Mouse (Mus musculus) right cerebral cortex, postnatal 4 days (tissue): ENCODE data around the gene Fah.

Experiments
- DNase-seq: peaks from one replicate; pipeline ENCODE4 v3.0.0-alpha.2; 2022

Fah gene

DNA sequence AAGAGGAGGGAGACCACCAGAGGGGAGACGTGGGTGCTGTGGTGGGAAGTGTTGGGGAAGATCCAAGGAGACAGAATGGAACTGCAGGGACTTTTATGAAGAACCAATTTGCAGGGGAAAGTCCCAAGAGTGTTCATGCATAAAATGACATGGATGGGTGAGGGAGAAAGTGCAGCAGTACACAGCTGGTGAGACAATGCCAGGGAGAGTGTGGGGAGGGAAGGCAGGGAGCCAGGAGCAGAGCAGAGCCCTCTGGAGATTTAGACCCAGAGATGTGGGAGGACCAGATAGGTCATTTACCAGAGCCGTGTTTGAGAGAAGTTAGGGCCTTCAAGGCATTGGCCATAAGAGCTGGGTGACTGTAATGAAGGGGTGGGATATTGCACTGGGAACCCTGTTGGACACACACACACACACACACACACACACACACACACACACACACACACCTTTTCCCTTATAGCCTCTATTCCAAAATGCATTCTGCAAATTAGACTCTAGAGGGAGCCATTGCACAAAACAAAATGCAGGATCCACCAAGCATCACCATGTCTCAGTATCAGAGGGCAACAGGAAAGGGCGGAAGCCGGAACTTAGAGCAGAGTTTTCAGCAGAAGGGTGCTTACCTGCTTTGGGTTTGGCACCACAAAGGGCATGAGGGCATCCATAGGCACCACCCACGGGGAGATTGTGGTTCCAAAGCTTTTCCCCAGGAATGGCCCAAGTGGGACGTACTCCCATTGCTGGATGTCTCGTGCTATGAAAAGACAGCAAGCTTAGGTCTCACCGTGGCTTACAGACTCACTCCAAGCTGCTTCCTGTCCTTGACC is 12.2 kb downstream of the Fah start:
- peak; percentile 16 for DNase-seq

DNA sequence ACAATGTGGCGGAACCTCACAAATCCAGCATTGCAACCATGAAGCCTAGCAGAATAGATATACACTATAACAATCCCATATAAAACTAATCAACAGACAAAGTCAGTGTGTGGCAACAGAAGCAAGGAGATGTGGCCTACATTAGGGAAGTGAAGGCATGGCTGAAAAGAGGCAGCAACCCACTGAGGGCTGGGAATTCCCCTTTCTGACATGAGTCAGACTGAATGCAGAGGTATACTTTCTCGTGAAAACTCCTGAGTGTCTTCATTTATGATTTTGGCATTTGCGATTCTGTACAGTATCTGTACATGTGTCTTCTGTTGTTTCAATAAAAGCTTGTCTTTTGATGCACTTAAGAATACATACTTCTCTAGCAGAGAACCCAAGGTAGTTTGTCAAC is 15.2 kb downstream of the Fah start:
- no peak for DNase-seq

DNA sequence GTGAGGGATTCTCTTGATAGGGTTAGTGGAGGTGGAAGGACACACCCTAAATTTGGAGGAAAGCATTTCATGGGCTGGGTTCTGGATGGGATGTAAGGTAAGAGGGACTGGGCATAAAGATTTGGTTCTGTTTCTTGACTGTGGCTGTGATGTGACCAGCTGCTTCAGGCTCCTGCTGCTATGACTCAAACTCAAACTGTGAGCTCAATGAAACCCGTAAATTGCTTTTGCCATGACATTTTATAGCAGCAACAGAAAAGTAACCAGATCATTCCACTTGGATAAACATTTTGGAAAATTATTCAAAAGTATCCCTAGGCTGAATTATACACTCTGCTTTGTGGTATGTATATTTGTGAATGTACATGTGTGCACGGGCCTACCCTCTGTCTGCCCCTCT is 15.9 kb downstream of the Fah start:
- DNase-seq, result no peak

DNA sequence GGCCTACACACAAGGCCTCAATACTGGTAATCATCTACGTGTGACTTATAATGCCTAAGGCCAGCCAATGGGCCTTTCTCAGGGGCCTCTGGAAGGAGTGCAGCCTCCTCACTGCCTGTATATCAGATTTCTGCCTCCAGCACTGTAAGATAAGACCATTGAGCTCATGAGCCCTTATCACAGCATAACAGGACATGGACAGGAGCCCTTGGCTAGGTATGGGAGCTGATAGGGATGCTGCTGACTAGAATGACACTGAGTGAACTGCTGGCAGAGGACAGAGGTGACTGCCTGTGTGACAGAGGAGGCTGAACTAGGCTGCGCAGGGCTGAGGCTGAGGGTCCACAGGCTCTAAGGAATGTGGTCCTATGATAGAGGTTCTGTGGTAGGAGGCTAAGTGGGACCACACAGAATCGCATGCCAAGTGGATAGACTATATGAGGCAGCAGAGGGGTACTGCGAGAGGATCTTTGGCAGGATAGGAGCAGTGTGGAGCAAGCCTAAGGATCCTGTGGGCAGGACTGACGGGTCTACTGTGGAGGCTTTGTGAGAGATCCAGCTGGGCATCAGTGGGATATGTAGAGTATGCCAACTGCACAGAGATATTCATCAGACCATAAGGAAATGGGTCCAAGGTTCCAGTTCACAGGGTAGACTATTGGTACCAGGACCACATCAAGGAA is 19.3 kb downstream of the Fah start:
- DNase-seq, result no peak

DNA sequence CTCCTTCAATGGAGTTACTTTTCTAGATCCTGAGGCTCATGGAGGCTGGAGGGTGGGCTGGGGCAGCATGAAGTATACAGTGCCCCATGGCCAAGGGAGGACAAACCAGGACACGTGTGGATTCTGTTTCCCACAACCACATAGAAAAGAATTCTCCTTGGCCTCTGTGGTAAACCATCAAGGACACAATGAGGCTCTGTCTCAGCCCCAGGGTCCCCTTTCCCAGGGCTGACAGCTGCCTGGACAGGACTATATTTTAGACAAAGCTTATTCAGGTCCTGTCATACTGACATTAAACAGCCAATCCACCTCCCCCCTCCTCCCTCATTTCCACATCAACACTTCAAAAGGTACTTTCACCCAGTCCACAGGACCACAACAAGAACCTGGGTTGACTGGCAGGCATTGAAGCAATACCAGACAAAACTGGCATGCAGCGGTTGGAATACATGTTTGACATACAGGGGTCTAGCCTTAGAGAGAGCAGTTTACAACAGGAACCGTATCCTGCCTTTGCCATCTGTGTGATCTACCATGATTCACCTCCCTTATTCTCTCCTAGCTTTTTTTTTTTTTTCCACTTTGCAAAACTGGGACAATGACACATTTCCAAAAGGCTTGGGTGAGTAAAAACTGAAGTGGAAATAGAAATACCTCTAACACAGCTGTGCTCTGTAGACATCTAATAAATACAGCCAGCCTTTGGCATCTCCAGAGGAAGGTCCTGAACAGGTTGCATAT is 20.0 kb downstream of the Fah start:
- no peak for DNase-seq

DNA sequence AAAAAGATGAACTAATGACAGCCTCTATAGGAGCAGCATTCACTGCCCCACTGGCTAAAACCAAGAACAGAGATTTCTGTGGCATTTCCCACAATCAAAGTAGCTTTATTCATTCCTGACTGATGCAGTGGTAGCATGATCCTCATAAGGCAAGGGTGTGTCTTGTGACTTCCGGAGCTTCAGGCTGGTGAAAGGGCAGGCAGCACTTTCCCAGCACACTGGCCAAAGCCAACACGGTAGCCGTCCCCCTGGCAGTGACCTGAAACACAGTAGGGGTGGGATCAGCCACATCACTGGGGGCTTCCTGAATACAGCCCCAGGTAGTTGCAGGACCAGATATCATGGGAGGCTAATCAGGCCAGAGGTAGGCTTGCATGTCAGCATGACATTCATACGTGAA is 21.4 kb downstream of the Fah start:
- no peak for DNase-seq

DNA sequence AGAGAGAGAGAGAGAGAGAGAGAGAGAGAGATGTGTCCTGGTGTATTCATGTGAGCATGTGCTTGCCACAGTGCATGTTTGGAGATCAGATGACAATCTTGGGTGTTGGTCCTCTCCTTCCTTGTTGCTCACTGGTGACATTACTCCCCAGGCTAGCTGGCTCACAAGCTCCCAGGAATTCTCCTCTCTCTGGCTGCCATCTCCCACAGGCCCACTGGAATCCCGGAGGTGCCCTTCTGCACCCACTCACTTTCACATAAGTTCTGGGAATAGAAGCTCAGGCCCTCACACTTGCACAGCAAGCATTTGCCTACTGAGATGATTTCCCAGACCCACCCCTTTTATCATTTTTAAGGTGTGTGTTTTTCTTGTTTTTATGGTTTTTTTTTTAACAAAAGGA is 26.8 kb downstream of the Fah start:
- no peak for DNase-seq

DNA sequence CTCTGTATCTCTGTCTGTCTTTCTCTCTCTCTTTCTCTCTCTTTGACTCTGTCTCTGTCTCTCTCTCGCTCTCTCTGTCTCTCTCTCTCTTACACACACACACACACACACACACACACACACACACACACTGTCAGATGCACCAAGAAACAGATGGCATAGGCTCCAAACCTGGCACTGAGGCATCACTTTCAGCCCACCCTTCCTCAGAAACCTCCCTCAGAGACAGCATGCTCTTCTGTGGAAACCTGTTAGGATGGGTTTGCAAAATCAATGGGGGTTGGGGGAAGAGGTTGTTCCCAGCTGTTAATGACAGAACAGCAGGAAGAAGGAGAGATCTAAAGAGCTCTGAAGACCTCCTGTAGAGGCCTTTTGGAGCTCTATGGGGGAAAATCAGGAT is 27.7 kb downstream of the Fah start:
- no peak for DNase-seq

DNA sequence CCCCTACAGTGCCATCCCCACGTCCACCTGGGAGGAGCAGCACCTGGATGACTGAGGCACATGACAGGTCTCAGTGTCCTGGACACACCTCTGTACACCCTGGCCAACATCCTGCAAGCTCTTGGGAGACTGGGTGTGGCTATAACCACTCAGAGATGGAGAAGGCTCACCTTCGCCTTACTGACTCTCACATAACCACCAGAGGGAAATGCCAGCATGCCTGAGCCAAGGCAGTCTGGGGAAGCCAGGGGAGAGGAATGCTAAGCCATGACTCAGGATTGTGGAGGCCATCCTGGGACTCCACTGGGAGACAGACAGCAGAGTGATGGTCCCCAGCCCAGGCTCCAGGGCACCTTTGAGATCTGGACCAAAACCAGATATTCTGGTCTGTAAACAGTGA is 29.5 kb downstream of the Fah start:
- DNase-seq, result no peak

DNA sequence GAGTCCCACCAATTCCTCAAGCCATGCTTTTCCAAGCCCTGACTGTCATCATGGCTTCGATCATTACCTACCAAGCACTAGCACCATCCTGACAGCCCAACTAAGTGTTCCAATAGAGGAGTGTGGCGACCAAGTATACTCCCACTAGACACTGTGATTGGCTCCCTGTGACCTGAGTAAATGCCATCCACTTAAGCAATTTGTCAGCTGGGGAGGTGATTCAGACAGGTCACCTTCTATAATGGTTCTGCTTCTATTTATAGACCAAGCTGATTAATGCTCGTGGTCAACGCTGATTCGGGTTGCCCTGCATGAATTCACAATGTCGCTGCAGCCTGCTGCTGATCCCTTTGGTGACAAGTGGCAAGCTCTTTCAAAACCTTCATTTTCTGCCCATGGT is 40.3 kb downstream of the Fah start:
- no peak for DNase-seq

DNA sequence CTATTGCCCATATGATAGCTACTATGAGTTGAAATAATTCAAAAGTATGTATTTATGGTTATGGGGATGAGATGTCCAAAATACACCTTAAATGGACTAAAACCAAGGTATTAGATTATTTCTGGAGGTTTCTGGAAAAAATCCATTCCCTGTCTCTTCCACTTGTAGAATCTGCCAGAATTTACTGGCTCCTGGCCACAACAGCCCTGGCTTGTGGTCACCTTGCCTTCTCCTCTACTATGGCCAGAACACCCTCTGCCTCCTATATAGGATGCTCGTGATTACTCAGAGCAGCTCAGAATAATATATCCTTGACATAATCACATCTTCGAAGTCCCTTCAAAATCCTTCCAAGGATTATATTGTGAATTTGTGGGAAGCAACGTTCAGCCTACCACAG is 42.3 kb downstream of the Fah start:
- no peak for DNase-seq

DNA sequence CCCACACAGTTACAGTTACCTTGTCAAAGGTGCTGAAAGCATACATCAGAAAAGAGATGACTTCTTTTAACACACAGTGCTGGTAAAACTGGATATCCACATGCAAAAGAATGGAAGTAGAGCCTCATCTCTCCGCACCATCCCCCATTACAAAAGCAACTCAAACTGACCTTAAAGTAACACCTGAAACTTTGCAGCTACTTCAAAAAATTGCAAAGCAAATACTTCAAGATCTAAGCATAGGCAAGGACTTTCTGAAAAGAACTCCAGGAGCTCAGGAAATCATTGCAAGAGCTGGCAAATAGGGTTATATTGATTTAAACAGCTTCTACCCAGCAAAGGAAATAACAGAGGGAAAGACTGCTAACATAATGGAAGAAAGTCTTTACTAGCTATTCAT is 46.0 kb downstream of the Fah start:
- DNase-seq, result no peak

DNA sequence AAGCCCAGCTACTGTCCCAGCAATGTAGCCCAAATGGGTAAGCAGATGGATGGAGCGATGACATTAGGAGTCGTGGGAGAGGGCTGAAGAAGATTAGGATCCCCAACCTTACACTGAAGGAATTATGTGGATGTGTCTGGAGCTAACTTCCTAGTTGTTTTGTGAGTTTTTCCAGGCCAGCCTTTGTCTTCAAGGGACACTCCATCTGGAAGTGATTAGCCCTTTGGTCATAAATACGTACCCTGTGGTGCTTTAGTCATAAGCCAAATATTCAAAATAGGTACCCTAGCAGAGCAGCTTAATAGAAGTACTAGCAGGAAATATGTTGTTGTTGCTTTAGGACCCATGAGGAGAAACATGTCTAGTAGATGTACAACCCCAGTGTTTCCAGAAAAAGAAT is 49.2 kb downstream of the Fah start:
- DNase-seq, result no peak

DNA sequence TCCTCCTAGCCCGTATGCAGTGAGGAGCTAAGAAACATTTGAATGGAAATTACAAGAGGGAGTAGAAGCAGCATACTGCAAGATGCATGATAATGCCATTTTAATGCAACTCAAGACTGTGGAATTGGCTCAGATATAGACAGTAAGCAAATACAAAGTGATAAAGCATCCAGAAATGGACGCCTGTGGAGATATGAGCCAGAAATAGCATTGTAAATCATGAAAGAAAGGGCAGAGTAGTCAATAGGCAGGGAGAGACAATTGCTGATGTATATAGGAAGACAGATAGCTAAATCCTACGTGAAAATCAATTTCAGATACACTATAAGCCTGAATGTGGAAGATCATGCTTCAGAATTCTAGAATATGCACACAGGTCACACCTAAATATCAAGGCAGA is 51.2 kb downstream of the Fah start:
- no peak for DNase-seq

DNA sequence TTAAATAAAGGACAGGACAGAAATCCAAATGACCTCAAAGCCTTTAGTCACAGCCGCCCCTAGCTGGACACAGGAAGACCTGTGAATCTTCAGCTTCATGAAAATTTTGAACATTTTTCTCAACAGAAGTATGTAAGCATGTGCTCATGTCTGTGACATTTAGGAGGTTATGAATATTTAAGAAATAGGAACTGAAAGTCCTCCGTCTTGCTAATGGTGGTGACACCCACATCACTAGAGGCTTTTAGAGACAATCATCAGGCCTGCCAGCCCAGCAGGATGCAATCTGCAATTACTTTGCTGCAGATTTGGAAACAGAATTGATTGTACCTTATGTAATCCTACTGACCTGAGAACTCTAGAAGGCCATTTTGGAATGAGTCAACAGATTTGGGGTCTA is 55.0 kb downstream of the Fah start:
- no peak for DNase-seq

DNA sequence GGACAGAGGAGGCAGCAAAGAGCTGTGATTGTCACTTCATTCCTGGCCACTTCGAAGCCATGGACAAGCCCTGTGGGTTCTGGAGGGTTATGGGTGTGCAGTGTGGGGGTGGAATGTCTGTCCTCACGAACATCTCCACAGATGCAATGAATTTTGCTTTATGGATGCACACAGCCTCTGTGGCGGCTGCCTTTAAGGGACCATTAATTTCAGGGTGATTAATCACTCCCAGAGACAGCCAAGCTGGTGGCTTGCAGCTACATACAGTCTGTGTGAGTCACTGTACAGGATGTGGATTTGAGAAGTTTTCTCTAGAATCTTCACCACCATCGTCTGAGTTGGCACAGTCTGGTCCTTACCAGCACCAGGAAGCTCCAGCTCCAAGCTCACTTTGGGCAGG is 59.9 kb downstream of the Fah start:
- no peak for DNase-seq

DNA sequence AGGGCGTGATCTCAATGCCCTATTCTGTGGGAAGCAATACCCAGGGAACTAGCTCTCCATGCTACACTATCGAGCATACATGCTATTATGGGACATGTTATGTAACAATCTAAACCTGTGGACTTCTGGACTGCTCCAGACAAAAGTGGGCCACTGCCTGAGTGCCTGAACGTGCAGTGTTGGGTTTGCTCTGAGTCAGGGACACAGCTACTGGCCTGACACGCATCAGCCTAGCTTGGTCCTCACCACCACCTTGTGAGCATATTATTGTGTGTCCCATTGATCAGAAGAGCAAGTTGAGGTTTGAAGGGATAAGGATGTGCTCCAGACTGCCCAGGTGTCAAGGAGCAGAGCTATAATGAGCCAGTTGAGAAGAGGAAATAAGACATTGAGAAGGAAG is 61.6 kb downstream of the Fah start:
- DNase-seq, result no peak
